Mouse (Mus musculus) central nervous system, embryonic 11.5 days (tissue): ENCODE measurements around the gene Cacng1. TPM values are rescaled to one million over a fixed set of nuclear protein-coding genes. Genes with fewer than 3 reads are reported as not detected.

ENCODE experiments used
- polyA plus RNA-seq: library from polyadenylated mRNA; depleted of rRNA; stranded (reverse); fragments of >200 nt; gene quantifications from 2 replicates; pipeline ENCODE4 v1.2.3, GENCODE M21; 2012; rRNA removed

Gene Cacng1
- polyA plus RNA-seq: 0.24 and 1.6 TPM in 2 replicates

DNA sequence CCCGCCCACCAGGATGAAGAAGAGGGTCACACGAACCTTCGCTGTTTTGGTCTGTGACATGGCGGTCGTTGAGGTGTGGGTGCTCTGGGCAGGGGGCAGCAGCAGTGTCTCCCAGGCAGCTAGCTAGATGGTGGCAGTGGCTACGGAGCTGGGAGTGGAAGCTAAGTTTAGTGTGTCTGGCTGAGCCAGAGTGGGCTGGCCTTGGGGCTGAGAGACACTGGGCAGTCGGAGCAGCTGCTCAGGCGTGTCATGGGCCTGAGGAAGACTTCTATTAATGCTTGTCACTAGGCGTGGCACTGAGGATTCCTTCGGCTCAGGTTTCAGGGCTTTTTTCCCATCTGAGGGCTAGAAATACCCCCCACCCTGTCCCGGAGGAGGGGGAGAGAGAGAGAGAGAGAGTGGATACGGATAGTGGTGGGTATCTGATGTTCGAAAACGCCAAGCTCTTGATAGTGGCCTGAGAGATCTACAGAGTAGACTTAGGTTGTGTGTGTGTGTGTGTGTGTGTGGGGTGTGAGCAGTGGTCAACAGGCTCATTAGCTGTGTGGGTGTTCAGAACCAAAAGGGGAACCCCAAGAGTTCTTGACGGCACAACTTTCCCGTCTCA is at the start of gene Cacng1:
Gene Cacng1, minus strand, starts transcription at position 191 of the 607 bp plus-strand sequence.

Other genes starting within 250 kb of the Cacng1 start
- 14.3 and 20.7 TPM in 2 replicates for gene Pitpnc1, start 245.8 kb downstream of the Cacng1 start, polyA plus RNA-seq
- gene Psmd12, start 237.0 kb downstream of the Cacng1 start, polyA plus RNA-seq: 85.7 and 98.4 TPM in 2 replicates
- 9.8 and 14.8 TPM in 2 replicates for gene Helz, start 168.6 kb downstream of the Cacng1 start, polyA plus RNA-seq
- gene Cacng4, start 78.0 kb upstream of the Cacng1 start, polyA plus RNA-seq: 42.5 and 62.6 TPM in 2 replicates
- 0.44 and 0.84 TPM in 2 replicates for gene Cacng5, start 198.5 kb upstream of the Cacng1 start, polyA plus RNA-seq